Comparison of ENCODE assay signal across 11 mouse cellular contexts in genomic region chr11:102226067-102226978, GRCm38 (mm10). TPM values are rescaled to one million over a fixed set of nuclear protein-coding genes. Genes with fewer than 3 reads are reported as not detected.
DNase-seq lines count a peak whose midpoint lies in the region; ATAC-seq lines count a peak whose summit lies in the region.
"Had no signal": no experiment of that assay in that cellular context is flagged by ENCODE, and none has a peak within 500 bp of the region (broad histone marks: within the 10 kb centered on the region; RNA-seq: fewer than 3 reads in every experiment).

No protein-coding gene starts in this region.

- peaks cover 7% of the 10 kb centered on the region for H3K36me3 ChIP-seq in heart, embryonic 12.5 days
- no peaks in the 10 kb centered on the region for H3K36me3 ChIP-seq in forebrain, embryonic 11.5 days (ENCODE audit: control insufficient read depth, insufficient read depth, low read length)
- peaks cover 30% of the 10 kb centered on the region for H3K36me3 ChIP-seq in midbrain, embryonic 13.5 days

- H3K9ac ChIP-seq in heart, embryonic 12.5 days, result peak overlapping the region; percentile 38; the same call in 1 of the 2 replicates
- H3K9ac ChIP-seq in forebrain, embryonic 11.5 days (ENCODE audit: low read length), result no peak overlapping the region; the same call in 1 of the 2 replicates
- peak overlapping the region; percentile 94 for H3K9ac ChIP-seq in midbrain, embryonic 13.5 days (replicated peaks)

- intact Hi-C loops in heart, postnatal 25 days (cut with DNase I), result no loop called here
- intact Hi-C loops in left cerebral cortex, postnatal 36 days (cut with DNase I), result loop anchor here (5.0 kb wide), 1 partner anchor 39 kb away; the partner anchor contains the start of genes G6pc3 and Lsm12

- peak overlapping the region; percentile 72; the same call in 1 of the 2 replicates for H3K4me2 ChIP-seq in heart, embryonic 12.5 days
- no peak overlapping the region; the same call in 1 of the 2 replicates for H3K4me2 ChIP-seq in forebrain, embryonic 11.5 days (ENCODE audit: low read depth, low read length, severe bottlenecking)
- H3K4me2 ChIP-seq in midbrain, embryonic 13.5 days (replicated peaks), result peak overlapping the region; percentile 75

- 71% methylated on average over 12 of the region's 12 CpGs for WGBS in heart, embryonic 12.5 days
- 63% methylated on average over 12 of the region's 12 CpGs for WGBS in forebrain, embryonic 11.5 days
- 54% methylated on average over 12 of the region's 12 CpGs for WGBS in midbrain, embryonic 13.5 days

- peaks cover 78% of the 10 kb centered on the region for H3K4me1 ChIP-seq in heart, embryonic 12.5 days (replicated peaks)
- H3K4me1 ChIP-seq in forebrain, embryonic 11.5 days (replicated peaks; ENCODE audit: control insufficient read depth, insufficient read depth, low read length), result peaks cover 40% of the 10 kb centered on the region
- peaks cover 71% of the 10 kb centered on the region for H3K4me1 ChIP-seq in midbrain, embryonic 13.5 days (replicated peaks)

- no peak for DNase-seq in heart, postnatal 25 days (ENCODE audit: low spot score)
- peak; percentile 46 for DNase-seq in cerebellum, adult 9-10 months
- DNase-seq in forebrain, embryonic 11.5 days (ENCODE audit: low spot score), result no peak
- DNase-seq in gastrocnemius, adult 18-20 months (ENCODE audit: low spot score), result no peak
- DNase-seq in left cerebral cortex, postnatal 36 days (ENCODE audit: low spot score in 2 of 2), result no peak
- DNase-seq: thymus, postnatal 14 days had no signal

- ATAC-seq in heart, embryonic 12.5 days (ENCODE audit: insufficient number of reproducible peaks, low FRiP score), result no peak
- ATAC-seq in forebrain, embryonic 11.5 days (replicated peaks; ENCODE audit: low FRiP score), result no peak
- ATAC-seq in midbrain, embryonic 13.5 days, result no peak
- ATAC-seq in megakaryocyte progenitor cell, adult 5-6 weeks (replicated peaks; ENCODE audit: poor library complexity), result no peak
- ATAC-seq: activated CD4-positive, CD25-positive, alpha-beta regulatory T cell, adult 4 months had no signal

- H3K27ac ChIP-seq in heart, embryonic 12.5 days (ENCODE audit: poor library complexity, severe bottlenecking), result no peak overlapping the region
- H3K27ac ChIP-seq in forebrain, embryonic 11.5 days (ENCODE audit: low read depth, low read length), result no peak overlapping the region
- H3K27ac ChIP-seq in midbrain, embryonic 13.5 days, result peak overlapping the region; percentile 97

- no peaks in the 10 kb centered on the region for H3K27me3 ChIP-seq in heart, embryonic 12.5 days (replicated peaks)
- no peaks in the 10 kb centered on the region; the same call in none of the 2 replicates for H3K27me3 ChIP-seq in forebrain, embryonic 11.5 days (ENCODE audit: control insufficient read depth, insufficient read depth, low read length)
- H3K27me3 ChIP-seq in midbrain, embryonic 13.5 days, result no peaks in the 10 kb centered on the region

- H3K9me3 ChIP-seq in heart, embryonic 12.5 days (replicated peaks), result no peaks in the 10 kb centered on the region
- H3K9me3 ChIP-seq in forebrain, embryonic 11.5 days (ENCODE audit: control insufficient read depth, low read length), result no peaks in the 10 kb centered on the region
- H3K9me3 ChIP-seq in midbrain, embryonic 13.5 days, result no peaks in the 10 kb centered on the region

- H3K4me3 ChIP-seq in heart, embryonic 12.5 days, result no peak overlapping the region
- 0 out of 2 replicates have a peak overlapping the region, but pooled peaks have one; percentile 93 for H3K4me3 ChIP-seq in forebrain, embryonic 11.5 days (ENCODE audit: low read depth, low read length)
- peak overlapping the region; percentile 87 for H3K4me3 ChIP-seq in midbrain, embryonic 13.5 days (replicated peaks)

RNA-seq across cellular contexts. Expression of gene Hdac5, which starts 3.6 kb away (rescaled TPM):
- 92.2 and 95.9 TPM in 2 replicates for polyA plus RNA-seq in heart, embryonic 12.5 days (2016; fragmentation: Nextera tagmentation; extraction: Ambion mirVana)
- total RNA-seq in heart, postnatal 25 days (2021), result 100 to 1,000 TPM; 129 to 136 TPM
- 35.0 and 36.8 TPM in 2 replicates for polyA plus RNA-seq in forebrain, embryonic 11.5 days (2014; fragmentation: Nextera tagmentation; extraction: Ambion mirVana)
- polyA plus RNA-seq in midbrain, embryonic 13.5 days (2015; fragmentation: Nextera tagmentation; extraction: Ambion mirVana), result 80.5 and 106 TPM in 2 replicates
- 18.6 and 20.6 TPM in 2 replicates for total RNA-seq in megakaryocyte progenitor cell, adult 5-6 weeks (2015)
- total RNA-seq in megakaryocyte progenitor cell, adult 5-6 weeks (2017), result 18.7 and 22.1 TPM in 2 replicates
- 100 to 1,000 TPM in 1 of 2 experiments, 10 to 100 TPM in 1; 73.6 to 104 TPM for total RNA-seq in gastrocnemius, adult 18-20 months (2021)
- total RNA-seq in left cerebral cortex, postnatal 36 days (2021), result 100 to 1,000 TPM; 270 to 275 TPM

RNA-seq across cellular contexts. Expression of gene BC030867, which starts 22.4 kb away (rescaled TPM):
- polyA plus RNA-seq in heart, embryonic 12.5 days (2016; fragmentation: Nextera tagmentation; extraction: Ambion mirVana), result 14.0 and 14.3 TPM in 2 replicates
- under 1 TPM; 0.10 to 0.39 TPM for total RNA-seq in heart, postnatal 25 days (2021)
- polyA plus RNA-seq in forebrain, embryonic 11.5 days (2014; fragmentation: Nextera tagmentation; extraction: Ambion mirVana), result 23.5 and 26.6 TPM in 2 replicates
- polyA plus RNA-seq in midbrain, embryonic 13.5 days (2015; fragmentation: Nextera tagmentation; extraction: Ambion mirVana), result 4.6 and 5.6 TPM in 2 replicates
- total RNA-seq in megakaryocyte progenitor cell, adult 5-6 weeks (2015), result 20.7 and 21.1 TPM in 2 replicates
- 5.9 and 6.7 TPM in 2 replicates for total RNA-seq in megakaryocyte progenitor cell, adult 5-6 weeks (2017)
- total RNA-seq in gastrocnemius, adult 18-20 months (2021), result not detected
- 1 to 10 TPM; 1.2 TPM for total RNA-seq in left cerebral cortex, postnatal 36 days (2021)
- total RNA-seq: liver, adult 2 months had no signal

RNA-seq across cellular contexts. Expression of gene G6pc3, which starts 36.9 kb away (rescaled TPM):
- 27.1 and 28.0 TPM in 2 replicates for polyA plus RNA-seq in heart, embryonic 12.5 days (2016; fragmentation: Nextera tagmentation; extraction: Ambion mirVana)
- total RNA-seq in heart, postnatal 25 days (2021), result 10 to 100 TPM; 40.3 to 41.8 TPM
- 30.6 and 32.2 TPM in 2 replicates for polyA plus RNA-seq in forebrain, embryonic 11.5 days (2014; fragmentation: Nextera tagmentation; extraction: Ambion mirVana)
- polyA plus RNA-seq in midbrain, embryonic 13.5 days (2015; fragmentation: Nextera tagmentation; extraction: Ambion mirVana), result 31.4 and 32.9 TPM in 2 replicates
- total RNA-seq in megakaryocyte progenitor cell, adult 5-6 weeks (2015), result 106 and 144 TPM in 2 replicates
- total RNA-seq in megakaryocyte progenitor cell, adult 5-6 weeks (2017), result 61.8 and 65.0 TPM in 2 replicates
- total RNA-seq in gastrocnemius, adult 18-20 months (2021), result 10 to 100 TPM; 60.4 to 61.1 TPM
- 10 to 100 TPM; 56.1 to 67.2 TPM for total RNA-seq in left cerebral cortex, postnatal 36 days (2021)

RNA-seq across cellular contexts. Expression of gene Lsm12, which starts 41.2 kb away (rescaled TPM):
- 90.9 and 94.3 TPM in 2 replicates for polyA plus RNA-seq in heart, embryonic 12.5 days (2016; fragmentation: Nextera tagmentation; extraction: Ambion mirVana)
- total RNA-seq in heart, postnatal 25 days (2021), result 10 to 100 TPM; 46.6 to 51.5 TPM
- 73.2 and 78.7 TPM in 2 replicates for polyA plus RNA-seq in forebrain, embryonic 11.5 days (2014; fragmentation: Nextera tagmentation; extraction: Ambion mirVana)
- 141 and 156 TPM in 2 replicates for polyA plus RNA-seq in midbrain, embryonic 13.5 days (2015; fragmentation: Nextera tagmentation; extraction: Ambion mirVana)
- total RNA-seq in megakaryocyte progenitor cell, adult 5-6 weeks (2015), result 127 and 133 TPM in 2 replicates
- 67.8 and 79.1 TPM in 2 replicates for total RNA-seq in megakaryocyte progenitor cell, adult 5-6 weeks (2017)
- total RNA-seq in gastrocnemius, adult 18-20 months (2021), result 100 to 1,000 TPM; 102 to 105 TPM
- total RNA-seq in left cerebral cortex, postnatal 36 days (2021), result 10 to 100 TPM; 58.0 to 58.7 TPM

RNA-seq across cellular contexts. Expression of gene Asb16, which starts 42.2 kb away (rescaled TPM):
- polyA plus RNA-seq in heart, embryonic 12.5 days (2016; fragmentation: Nextera tagmentation; extraction: Ambion mirVana), result 0.06 and 0.13 TPM in 2 replicates
- total RNA-seq in heart, postnatal 25 days (2021), result under 1 TPM; 0.61 to 0.68 TPM
- polyA plus RNA-seq in forebrain, embryonic 11.5 days (2014; fragmentation: Nextera tagmentation; extraction: Ambion mirVana), result not detected in 2 replicates
- not detected in 2 replicates for polyA plus RNA-seq in midbrain, embryonic 13.5 days (2015; fragmentation: Nextera tagmentation; extraction: Ambion mirVana)
- 1.5 and 2.0 TPM in 2 replicates for total RNA-seq in megakaryocyte progenitor cell, adult 5-6 weeks (2015)
- total RNA-seq in megakaryocyte progenitor cell, adult 5-6 weeks (2017), result 0.54 and 0.58 TPM in 2 replicates
- 10 to 100 TPM; 86.0 to 97.5 TPM for total RNA-seq in gastrocnemius, adult 18-20 months (2021)
- total RNA-seq in left cerebral cortex, postnatal 36 days (2021), result 1 to 10 TPM; 1.2 to 1.7 TPM
- polyA plus RNA-seq: activated CD4-positive, CD25-positive, alpha-beta regulatory T cell, adult 4 months had no signal
